Mouse (Mus musculus): Measurements from ENCODE around the gene Hoxd1.
A peak's percentile ranks its signal among the peaks of the same experiment; 100 is the strongest.

The Hoxd1 gene

GRCm38 (mm10) chr2:74762522-74763244 is at the start of gene Hoxd1:
Hoxd1 (plus strand) TSS chr2:74762980.
- peak; percentile 61 for DNase-seq (ENCODE audit: low spot score)

GRCm38 (mm10) chr2:74713239-74714150 is 49.3 kb upstream of the Hoxd1 start:
- peak; percentile 40 for DNase-seq (ENCODE audit: low spot score)

- DNase-seq (ENCODE audit: low spot score): peak; percentile 48
Observed at GRCm38 (mm10) chr2:74714156-74714789, 48.5 kb upstream of the Hoxd1 start.

GRCm38 (mm10) chr2:74714881-74715280 is 47.9 kb upstream of the Hoxd1 start:
- DNase-seq (ENCODE audit: low spot score): peak; percentile 55

- DNase-seq (ENCODE audit: low spot score): peak; percentile 98
Observed at GRCm38 (mm10) chr2:74715504-74716241, 47.1 kb upstream of the Hoxd1 start.

GRCm38 (mm10) chr2:74720384-74720783 is 42.4 kb upstream of the Hoxd1 start:
- no peak for DNase-seq (ENCODE audit: low spot score)

DNA sequence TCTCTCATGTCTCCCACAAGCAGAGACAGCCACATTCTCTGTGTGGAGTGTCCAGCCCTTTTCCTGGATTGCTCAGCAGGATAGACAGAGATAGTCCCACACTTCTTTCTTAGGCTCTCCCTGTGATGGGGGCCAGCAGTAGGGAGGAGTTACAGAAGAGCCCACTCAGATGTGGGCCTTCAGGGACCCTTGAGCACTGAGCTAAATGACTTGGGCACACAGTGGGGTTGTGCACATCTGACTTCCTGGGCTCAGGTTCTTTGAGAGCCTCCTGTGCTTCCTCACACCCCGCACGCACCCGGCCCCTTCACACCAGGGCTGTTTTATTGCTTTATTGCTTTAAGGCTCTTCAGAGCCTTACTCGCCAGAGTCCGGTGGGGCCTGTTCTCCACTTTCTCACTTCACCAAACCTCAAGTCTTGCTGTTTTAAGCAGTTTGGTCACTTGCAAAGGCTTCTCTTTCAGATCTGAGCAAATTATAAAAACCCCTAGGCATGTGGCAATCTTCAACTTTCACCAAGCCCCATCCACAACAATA is 41.8 kb upstream of the Hoxd1 start:
- peak; percentile 29 for DNase-seq (ENCODE audit: low spot score)

DNA sequence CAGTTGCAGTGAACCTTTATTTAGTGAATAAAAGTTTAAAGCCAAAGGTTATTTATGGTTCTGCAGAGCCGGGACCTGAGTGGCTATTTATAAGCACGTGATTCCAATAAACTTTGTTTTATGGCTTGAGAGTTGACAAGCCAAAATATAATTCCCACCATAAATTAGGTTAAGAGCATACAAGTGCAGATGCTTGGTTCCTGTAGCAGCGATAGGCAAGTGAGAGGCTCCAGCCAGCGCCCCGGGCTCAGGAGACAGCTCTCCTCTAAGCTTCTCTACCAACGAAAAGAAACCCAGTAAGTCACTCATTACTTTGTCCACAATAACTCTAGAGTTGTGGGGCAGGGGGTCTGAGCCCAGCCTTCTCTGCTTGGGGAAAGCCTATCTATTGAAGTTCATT is 40.9 kb upstream of the Hoxd1 start:
- peak; percentile 32 for DNase-seq (ENCODE audit: low spot score)

DNA sequence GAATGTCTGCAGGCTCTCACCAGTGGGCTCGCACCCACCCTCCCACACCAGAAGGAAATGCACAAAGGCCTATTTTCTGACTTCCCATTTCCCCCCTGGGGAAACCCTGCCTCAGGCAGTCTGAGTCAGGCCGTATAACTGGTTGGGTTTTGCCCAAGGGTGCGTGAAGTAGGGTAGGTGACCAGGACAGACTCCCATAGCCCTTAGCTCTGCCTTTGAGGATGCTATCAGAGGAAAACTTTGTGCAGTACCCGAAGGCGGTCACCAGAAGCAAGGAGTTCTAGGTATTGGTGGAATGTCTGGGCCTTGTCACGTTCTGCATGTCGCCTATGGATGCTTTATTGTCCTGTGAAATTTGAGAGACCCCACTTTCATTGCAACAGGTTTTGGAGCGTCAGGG is 39.8 kb upstream of the Hoxd1 start:
- DNase-seq (ENCODE audit: low spot score): peak; percentile 32

DNA sequence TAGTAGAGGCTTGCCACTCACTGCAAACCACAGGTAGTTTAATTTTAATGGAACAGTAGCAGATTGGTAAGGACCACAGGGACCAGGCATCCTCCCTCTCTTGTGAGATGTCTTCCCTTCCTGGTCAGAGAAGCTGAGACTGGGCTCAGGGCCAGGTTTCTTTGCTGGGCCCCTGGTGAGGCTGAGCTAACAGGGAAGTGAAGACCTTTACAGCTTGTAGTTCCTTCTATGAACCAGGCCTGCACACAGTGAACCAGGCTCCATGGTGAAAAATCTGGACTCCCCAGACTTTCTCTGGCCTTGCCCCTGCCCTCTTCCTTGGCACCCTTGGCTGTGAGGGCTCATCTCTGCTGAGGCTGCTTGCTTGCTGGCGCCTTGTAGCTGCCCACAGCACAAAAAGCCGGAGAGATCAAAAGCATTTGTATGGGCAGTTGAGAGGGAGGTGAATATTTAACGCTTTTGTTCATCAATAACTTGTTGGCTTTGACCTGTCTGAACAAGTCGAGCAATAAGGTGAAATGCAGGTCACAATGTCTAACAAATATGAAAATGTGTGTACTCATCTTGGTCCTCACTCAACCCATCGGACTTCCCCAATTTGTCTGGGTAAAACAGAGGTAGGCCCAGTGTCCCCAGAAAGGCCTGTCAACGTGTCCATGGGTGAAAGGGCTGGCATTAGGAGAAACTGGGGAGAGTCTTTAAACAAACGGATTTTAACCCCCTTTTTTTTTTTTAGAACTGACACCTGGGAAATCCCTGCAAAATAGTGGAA is 38.4 kb upstream of the Hoxd1 start:
- DNase-seq (ENCODE audit: low spot score): no peak

- DNase-seq (ENCODE audit: low spot score): no peak
Observed at GRCm38 (mm10) chr2:74725171-74725570, 37.6 kb upstream of the Hoxd1 start.

GRCm38 (mm10) chr2:74726551-74726950 is 36.2 kb upstream of the Hoxd1 start, which contains the start of gene Gm28230:
Gm28230 (plus strand) TSS chr2:74726728.
- DNase-seq (ENCODE audit: low spot score): no peak

- DNase-seq (ENCODE audit: low spot score): no peak
Observed at GRCm38 (mm10) chr2:74726973-74727639, 35.7 kb upstream of the Hoxd1 start.

DNA sequence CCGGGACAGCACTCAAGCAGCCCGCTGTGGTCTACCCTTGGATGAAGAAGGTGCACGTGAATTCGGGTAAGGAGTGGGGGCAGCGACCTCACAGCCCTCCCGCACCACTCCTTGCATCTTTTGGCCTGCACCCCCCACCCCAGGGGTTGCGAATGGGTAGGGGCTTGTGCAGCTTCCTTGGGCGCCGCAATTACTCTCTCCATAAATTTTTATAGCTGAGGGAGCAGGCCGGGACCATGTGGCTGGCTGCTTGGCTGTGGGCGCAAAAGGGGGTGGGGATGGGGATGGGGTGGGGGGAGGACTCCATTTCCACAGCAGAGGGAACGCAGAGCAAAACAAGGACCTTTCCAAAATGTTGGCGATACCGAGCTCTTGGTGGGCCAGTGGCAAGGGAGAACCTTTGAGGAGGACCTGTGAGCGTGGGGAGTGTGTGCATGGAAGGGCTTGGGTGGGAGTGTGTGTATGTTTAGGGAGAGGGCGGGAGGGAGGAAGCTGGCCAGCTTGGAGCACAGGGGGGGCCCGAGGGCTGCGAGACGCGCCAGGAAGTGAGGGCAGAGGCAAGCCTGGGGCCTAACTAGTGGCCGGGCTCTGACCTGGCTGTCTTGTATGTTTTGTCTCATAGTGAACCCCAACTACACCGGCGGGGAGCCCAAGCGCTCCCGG is 35.0 kb upstream of the Hoxd1 start:
- no peak for DNase-seq (ENCODE audit: low spot score)

DNA sequence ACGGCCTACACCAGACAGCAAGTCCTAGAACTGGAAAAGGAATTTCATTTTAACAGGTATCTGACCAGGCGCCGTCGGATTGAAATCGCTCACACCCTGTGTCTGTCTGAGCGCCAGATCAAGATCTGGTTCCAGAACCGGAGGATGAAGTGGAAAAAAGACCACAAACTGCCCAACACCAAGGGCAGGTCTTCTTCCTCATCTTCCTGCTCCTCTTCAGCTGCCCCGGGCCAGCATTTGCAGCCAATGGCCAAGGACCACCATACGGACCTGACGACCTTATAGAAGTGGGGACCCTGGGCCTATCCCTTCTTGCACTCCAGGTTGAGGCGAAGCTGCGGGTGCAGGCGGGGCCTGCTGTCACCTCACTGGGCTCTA is 34.5 kb upstream of the Hoxd1 start:
- no peak for DNase-seq (ENCODE audit: low spot score)

DNA sequence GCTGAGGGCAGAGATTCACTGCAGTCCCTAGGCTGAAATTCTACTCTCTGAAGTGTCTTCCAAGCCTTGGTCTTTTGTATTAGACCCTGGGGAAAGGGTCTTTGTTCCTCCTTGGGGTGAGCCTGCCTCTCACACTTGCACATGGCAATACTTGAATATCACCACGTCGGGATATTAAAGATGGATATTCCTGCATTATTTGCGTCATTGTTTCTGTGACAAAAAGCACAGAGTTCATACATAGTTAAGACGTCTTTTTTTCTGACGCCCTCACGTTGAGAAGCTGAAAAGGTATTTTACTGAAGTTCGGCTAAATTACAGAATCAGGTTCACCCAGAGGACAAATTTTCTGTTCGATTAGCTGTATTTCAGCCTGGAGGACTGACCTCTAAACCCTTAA is 32.4 kb upstream of the Hoxd1 start:
- no peak for DNase-seq (ENCODE audit: low spot score)

DNA sequence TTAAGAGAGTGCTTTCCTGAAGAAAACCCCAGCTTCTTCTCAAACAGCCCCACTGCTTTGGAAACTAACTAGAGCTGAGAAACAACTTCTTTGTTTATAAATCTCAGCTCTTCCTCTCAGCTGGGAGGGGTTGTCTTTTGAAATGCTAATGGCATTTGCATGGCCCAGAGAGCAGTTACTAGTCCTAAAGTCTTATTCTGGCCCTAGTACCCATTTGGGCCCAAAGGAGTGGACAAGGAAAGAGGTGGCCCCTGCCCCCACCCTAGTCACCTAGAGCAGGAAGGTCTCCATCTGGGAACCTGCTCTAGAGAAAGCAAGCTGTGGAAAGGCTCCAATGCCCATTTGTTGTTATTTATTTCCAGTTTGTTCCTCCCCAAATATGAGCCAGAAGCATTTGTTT is 31.7 kb upstream of the Hoxd1 start:
- no peak for DNase-seq (ENCODE audit: low spot score)

DNA sequence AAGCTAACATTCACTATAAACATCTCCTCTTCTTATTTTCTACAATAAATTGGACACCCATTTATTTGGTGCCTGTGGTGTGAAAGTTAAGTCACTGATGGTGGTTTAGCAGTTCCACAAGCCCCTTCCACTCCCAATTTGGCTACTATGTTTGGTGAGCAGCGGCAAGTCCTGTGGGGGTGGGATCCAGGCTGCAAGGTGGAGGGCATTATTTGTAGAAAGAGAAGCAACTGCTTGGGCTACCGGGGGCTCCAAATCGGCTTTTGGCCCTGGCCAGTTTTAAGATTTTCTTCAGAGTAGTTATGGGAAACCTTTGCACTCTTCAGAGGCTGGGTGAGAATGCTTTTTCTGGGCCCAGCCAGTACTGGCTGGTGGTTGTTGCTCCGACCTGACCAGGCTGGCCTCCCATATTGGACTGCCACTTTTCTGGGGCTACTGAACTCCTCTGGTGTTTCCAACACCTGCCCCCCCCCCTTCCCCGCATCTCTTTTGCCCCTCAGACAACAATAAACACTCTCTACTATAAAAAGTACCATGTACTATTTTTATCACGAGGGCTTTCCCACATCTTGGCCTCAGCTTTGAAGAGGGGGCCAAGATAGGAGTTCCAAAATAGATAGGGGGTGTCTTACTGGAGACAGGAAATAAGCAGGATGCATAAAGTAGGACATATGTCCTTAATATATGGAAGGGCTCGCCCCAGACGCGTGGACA is 30.8 kb upstream of the Hoxd1 start:
- DNase-seq (ENCODE audit: low spot score): no peak

All from testis, postnatal 10 days (tissue).